Mouse (Mus musculus): ENCODE results near the gene D5Ertd579e. TPM values are rescaled to one million over a fixed set of nuclear protein-coding genes. Genes with fewer than 3 reads are reported as not detected.

Gene D5Ertd579e
- polyA plus RNA-seq, 1 experiment from 2014 or later: 22.6 TPM

DNA sequence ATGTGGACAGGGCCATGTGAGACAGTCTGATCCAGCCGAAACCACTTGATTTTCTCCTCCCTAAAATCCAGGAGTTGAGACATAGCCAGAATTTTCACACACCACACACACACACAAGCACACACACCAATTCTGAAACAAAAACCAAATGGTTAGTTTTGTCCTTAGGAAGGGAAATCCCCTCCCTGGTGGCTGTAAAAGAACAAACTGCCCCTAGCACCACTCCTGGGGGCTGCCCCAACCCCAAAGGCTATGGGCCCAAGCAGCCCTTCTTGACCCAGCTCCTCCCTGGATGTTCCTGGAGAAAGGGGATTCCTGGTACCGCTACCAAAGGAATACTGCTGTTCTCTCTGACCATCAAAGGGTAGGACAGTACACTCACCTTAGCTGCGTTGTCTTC, 119.4 kb downstream of the D5Ertd579e start:
- no peak for ATAC-seq (ENCODE audit: low read depth)
- Histone ChIP-seq H3K4me2 (ENCODE audit: low read depth, low read length) (no peak overlapping the region), H3K4me1 (ENCODE audit: control insufficient read depth, low read depth, low read length) (peaks cover 49% of the 10 kb centered on the region), H3K36me3 (ENCODE audit: control insufficient read depth, insufficient read depth) (peaks cover 3% of the 10 kb centered on the region; the same call in 1 of the 2 replicates), H3K27me3 (ENCODE audit: control insufficient read depth, insufficient read depth, low read depth, low read length) (no peaks in the 10 kb centered on the region), H3K9me3 (replicated peaks; ENCODE audit: control insufficient read depth, low read length) (no peaks in the 10 kb centered on the region), H3K27ac (ENCODE audit: low read length) (no peak overlapping the region), H3K9ac (ENCODE audit: low read depth, low read length) (no peak overlapping the region), H3K4me3 (ENCODE audit: low read depth, low read length) (no peak overlapping the region)
- 88% methylated on average over 3 of the region's 3 CpGs for WGBS (ENCODE audit: insufficient replicate concordance)

DNA sequence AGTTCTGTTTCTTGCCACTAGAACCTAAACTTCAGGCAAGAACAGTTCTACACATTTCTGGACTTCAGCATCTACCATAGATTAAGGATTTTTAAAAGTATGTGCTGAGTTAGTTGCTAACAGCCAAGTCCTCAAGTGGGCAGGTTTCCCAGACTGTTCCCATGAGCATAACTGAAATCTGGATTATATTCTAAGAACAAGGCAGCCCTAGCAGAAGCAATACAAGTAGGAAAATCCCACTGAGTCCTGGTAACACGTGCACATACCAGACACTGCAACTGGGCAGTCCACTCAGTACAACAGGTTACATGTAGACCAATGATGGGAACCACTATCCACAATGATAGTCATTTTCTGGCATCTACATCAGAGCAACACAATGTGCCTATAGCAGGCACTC, 120.1 kb downstream of the D5Ertd579e start:
- H3K4me1 ChIP-seq (ENCODE audit: control insufficient read depth, low read depth, low read length): peaks cover 42% of the 10 kb centered on the region
- no peak for ATAC-seq (ENCODE audit: low read depth)
- WGBS (ENCODE audit: insufficient replicate concordance): 56% methylated on average over 1 of the region's 1 CpGs

DNA sequence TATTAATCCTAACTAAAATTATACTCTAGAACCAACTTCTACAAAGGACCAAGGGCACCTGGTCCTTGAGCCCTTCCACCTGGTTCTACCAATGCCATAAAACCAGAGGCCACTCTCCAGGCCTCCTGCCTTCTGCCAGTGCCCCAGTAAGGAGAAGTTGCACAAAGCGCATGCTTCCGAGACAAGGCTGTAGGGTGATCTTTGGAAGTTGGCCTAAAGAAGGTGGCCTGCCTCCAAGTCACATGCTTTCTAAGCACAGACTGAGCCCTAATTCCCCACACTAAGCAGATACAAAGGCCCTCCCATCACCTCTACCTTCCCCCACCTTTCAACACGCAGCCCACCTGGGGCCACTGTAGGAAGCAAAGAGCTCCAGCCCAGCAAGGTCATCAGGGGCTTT, 120.6 kb downstream of the D5Ertd579e start:
- no peak for ATAC-seq (ENCODE audit: low read depth)
- Histone ChIP-seq H3K27me3 (ENCODE audit: control insufficient read depth, insufficient read depth, low read depth, low read length) (no peaks in the 10 kb centered on the region), H3K9me3 (replicated peaks; ENCODE audit: control insufficient read depth, low read length) (no peaks in the 10 kb centered on the region), H3K4me1 (ENCODE audit: control insufficient read depth, low read depth, low read length) (peaks cover 37% of the 10 kb centered on the region), H3K4me2 (ENCODE audit: low read depth, low read length) (no peak overlapping the region), H3K27ac (ENCODE audit: low read length) (peak overlapping the region; percentile 1; the same call in 1 of the 2 replicates), H3K9ac (ENCODE audit: low read depth, low read length) (no peak overlapping the region), H3K4me3 (ENCODE audit: low read depth, low read length) (no peak overlapping the region), H3K36me3 (ENCODE audit: control insufficient read depth, insufficient read depth) (peaks cover 3% of the 10 kb centered on the region; the same call in 1 of the 2 replicates)
- WGBS (ENCODE audit: insufficient replicate concordance): 80% methylated on average over 3 of the region's 3 CpGs

More for the DNA sequence above, 120.1 kb downstream of the D5Ertd579e start:
- H3K4me3 ChIP-seq (ENCODE audit: low read depth, low read length): no peak overlapping the region
- no peak overlapping the region for H3K27ac ChIP-seq (ENCODE audit: low read length)
- H3K9me3 ChIP-seq (replicated peaks; ENCODE audit: control insufficient read depth, low read length): no peaks in the 10 kb centered on the region
- no peak overlapping the region for H3K9ac ChIP-seq (ENCODE audit: low read depth, low read length)
- peaks cover 3% of the 10 kb centered on the region; the same call in 1 of the 2 replicates for H3K36me3 ChIP-seq (ENCODE audit: control insufficient read depth, insufficient read depth)
- no peaks in the 10 kb centered on the region for H3K27me3 ChIP-seq (ENCODE audit: control insufficient read depth, insufficient read depth, low read depth, low read length)
- no peak overlapping the region for H3K4me2 ChIP-seq (ENCODE audit: low read depth, low read length)

DNA sequence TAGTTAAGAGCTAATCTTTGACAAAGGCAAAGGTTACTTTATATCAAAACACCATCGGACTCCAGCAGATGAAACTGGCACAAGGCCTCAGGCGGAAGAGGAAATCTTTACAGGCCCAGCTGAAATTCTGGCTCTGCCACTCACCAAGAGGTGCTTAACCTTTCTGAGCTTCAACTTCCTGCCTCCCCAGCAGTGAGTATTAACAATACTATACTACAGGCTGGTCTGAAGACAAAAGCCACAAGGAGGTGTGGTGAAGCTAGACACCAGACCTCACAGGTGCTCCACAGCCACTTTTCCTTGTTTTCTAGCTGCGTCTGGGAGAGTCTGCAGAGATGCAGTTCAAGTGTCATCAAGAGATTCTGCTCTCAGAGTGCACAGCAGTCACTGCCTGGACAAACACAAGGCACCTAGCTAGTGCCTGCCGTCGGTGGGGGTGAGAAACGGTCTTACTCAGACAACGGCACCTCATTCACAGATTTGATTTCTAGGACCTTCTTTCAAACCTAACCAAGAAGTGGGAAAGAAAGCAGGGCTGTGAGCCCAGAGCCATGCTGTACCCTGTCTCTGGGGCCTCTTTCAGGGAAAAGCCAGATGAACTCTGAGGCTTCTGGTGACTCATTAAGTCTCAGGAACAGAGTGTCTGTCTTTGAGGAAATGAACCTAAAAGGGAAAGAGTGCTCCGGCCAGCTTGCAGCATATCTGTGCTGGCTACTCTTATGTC, 121.5 kb downstream of the D5Ertd579e start:
- Histone ChIP-seq H3K27me3 (ENCODE audit: control insufficient read depth, insufficient read depth, low read depth, low read length) (no peaks in the 10 kb centered on the region), H3K36me3 (ENCODE audit: control insufficient read depth, insufficient read depth) (peaks cover 3% of the 10 kb centered on the region; the same call in 1 of the 2 replicates), H3K4me1 (ENCODE audit: control insufficient read depth, low read depth, low read length) (peaks cover 32% of the 10 kb centered on the region), H3K4me3 (ENCODE audit: low read depth, low read length) (no peak overlapping the region), H3K4me2 (ENCODE audit: low read depth, low read length) (no peak overlapping the region), H3K9ac (ENCODE audit: low read depth, low read length) (no peak overlapping the region), H3K9me3 (replicated peaks; ENCODE audit: control insufficient read depth, low read length) (no peaks in the 10 kb centered on the region), H3K27ac (ENCODE audit: low read length) (peak overlapping the region; percentile 3; the same call in 1 of the 2 replicates)
- ATAC-seq (ENCODE audit: low read depth): peak; percentile 31; the same call in 1 of the 2 replicates
- WGBS (ENCODE audit: insufficient replicate concordance): 46% methylated on average over 8 of the region's 8 CpGs

DNA sequence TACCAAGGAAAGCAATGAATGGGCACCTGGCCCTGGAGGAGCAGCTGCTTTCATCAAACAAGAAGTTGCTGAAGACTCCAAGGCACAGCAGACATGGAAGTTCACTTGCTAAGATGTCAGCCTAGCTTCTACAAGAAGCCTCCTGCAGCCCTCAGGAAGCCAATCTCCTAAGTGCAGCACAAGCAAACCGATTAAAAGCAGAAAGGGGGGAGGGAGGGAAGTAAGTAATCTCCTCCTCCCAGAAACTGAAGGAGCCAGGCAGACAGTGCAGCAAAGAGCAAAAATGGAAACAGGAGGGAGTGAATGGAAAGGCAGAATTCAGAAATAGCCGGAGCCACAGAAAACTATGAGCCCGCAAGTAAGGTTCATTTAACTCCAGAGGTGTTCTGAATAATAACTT, 122.5 kb downstream of the D5Ertd579e start:
- WGBS (ENCODE audit: insufficient replicate concordance): 26% methylated on average over 3 of the region's 3 CpGs
- Histone ChIP-seq H3K9ac (ENCODE audit: low read depth, low read length) (peak overlapping the region; percentile 26; the same call in 1 of the 2 replicates), H3K36me3 (ENCODE audit: control insufficient read depth, insufficient read depth) (peaks cover 3% of the 10 kb centered on the region; the same call in 1 of the 2 replicates), H3K4me2 (ENCODE audit: low read depth, low read length) (peak overlapping the region; percentile 39; the same call in 1 of the 2 replicates), H3K9me3 (replicated peaks; ENCODE audit: control insufficient read depth, low read length) (no peaks in the 10 kb centered on the region), H3K4me3 (ENCODE audit: low read depth, low read length) (no peak overlapping the region), H3K4me1 (ENCODE audit: control insufficient read depth, low read depth, low read length) (peaks cover 32% of the 10 kb centered on the region), H3K27ac (ENCODE audit: low read length) (peak overlapping the region; percentile 63; the same call in 1 of the 2 replicates), H3K27me3 (ENCODE audit: control insufficient read depth, insufficient read depth, low read depth, low read length) (no peaks in the 10 kb centered on the region)
- peak; percentile 74 for ATAC-seq (ENCODE audit: low read depth)

DNA sequence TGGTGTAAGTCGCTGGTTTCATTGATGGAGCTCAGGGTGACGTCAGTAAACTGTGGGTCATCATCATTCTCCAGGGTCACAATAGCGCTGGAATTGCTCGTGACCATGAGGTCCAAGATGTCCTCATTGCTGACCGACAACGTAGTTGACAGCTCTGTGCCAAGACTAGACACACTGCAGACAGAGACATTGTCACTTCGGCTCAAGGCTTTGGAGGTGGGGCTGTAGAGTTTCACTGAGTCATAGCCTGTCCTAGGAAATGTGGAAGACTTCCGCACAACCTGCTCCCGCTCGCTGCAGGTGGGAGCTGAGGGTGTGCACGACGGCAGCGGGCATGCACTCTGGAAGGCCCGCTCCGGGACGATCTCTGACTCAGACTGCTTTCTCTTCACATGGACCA, 124.5 kb downstream of the D5Ertd579e start:
- no peak overlapping the region for H3K4me2 ChIP-seq (ENCODE audit: low read depth, low read length)
- H3K9me3 ChIP-seq (replicated peaks; ENCODE audit: control insufficient read depth, low read length): no peaks in the 10 kb centered on the region
- H3K9ac ChIP-seq (ENCODE audit: low read depth, low read length): no peak overlapping the region
- no peak overlapping the region for H3K27ac ChIP-seq (ENCODE audit: low read length)
- H3K4me3 ChIP-seq (ENCODE audit: low read depth, low read length): no peak overlapping the region
- H3K27me3 ChIP-seq (ENCODE audit: control insufficient read depth, insufficient read depth, low read depth, low read length): no peaks in the 10 kb centered on the region
- H3K4me1 ChIP-seq (ENCODE audit: control insufficient read depth, low read depth, low read length): peaks cover 39% of the 10 kb centered on the region
- WGBS (ENCODE audit: insufficient replicate concordance): 85% methylated on average over 16 of the region's 16 CpGs
- H3K36me3 ChIP-seq (ENCODE audit: control insufficient read depth, insufficient read depth): peaks cover 3% of the 10 kb centered on the region; the same call in 1 of the 2 replicates
- ATAC-seq (ENCODE audit: low read depth): no peak

DNA sequence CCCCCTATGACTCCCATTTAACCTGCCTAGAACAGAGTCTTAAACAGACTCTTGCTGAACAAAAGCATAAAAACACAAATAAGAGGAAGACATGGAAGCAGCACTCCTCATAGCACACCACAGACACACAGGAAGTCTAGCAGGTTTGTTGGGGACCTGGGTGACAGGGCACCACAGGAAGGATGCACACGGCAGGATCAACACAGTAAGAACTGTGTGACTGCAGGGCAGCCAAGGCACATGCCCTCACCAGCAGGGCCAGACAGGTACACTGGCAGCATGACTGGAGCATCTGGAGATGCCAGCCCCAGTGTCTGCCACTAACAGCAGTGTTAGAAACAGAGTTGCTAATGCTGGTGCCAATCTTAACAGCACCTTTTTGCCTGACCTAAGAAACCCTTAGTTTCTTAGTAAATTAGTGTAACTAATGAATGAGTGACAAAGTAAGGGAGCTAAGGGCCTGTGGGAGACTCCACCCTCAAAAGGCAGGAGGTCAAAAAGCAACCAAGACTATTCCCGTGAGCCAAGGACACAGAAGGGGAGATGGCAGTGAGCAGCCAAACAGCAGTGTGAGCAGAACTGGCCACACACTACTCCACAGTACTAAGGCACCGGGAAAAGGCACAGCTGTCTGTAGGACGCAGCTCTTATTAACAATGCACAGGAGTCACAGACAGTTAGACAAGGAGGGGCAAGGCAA, 125.1 kb downstream of the D5Ertd579e start:
- H3K4me3 ChIP-seq (ENCODE audit: low read depth, low read length): no peak overlapping the region
- no peak overlapping the region for H3K27ac ChIP-seq (ENCODE audit: low read length)
- peaks cover 39% of the 10 kb centered on the region for H3K4me1 ChIP-seq (ENCODE audit: control insufficient read depth, low read depth, low read length)
- H3K4me2 ChIP-seq (ENCODE audit: low read depth, low read length): no peak overlapping the region
- no peaks in the 10 kb centered on the region for H3K27me3 ChIP-seq (ENCODE audit: control insufficient read depth, insufficient read depth, low read depth, low read length)
- no peak for ATAC-seq (ENCODE audit: low read depth)
- H3K36me3 ChIP-seq (ENCODE audit: control insufficient read depth, insufficient read depth): peaks cover 3% of the 10 kb centered on the region; the same call in 1 of the 2 replicates
- WGBS (ENCODE audit: insufficient replicate concordance): 71% methylated on average over 4 of the region's 4 CpGs
- H3K9ac ChIP-seq (ENCODE audit: low read depth, low read length): no peak overlapping the region
- no peaks in the 10 kb centered on the region for H3K9me3 ChIP-seq (replicated peaks; ENCODE audit: control insufficient read depth, low read length)

DNA sequence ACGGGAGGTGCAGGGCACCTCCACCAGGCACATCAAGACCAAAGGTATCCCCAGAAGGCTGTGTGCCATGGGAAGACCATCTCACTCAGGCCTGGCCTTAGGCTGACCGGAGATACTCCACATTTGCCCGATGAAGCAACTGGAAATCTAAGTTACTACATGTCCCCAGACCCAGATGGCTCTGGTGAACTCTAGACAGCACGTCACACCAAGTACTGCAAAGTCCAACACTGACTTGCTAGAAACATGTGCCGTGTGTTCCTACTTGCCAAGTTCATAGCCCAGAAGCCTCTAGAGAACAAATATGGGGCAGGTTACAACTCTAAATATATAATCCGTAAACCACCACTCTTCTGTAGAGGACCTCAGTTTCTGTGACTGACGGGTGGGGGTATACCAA, 125.7 kb downstream of the D5Ertd579e start:
- no peak overlapping the region for H3K4me3 ChIP-seq (ENCODE audit: low read depth, low read length)

DNA sequence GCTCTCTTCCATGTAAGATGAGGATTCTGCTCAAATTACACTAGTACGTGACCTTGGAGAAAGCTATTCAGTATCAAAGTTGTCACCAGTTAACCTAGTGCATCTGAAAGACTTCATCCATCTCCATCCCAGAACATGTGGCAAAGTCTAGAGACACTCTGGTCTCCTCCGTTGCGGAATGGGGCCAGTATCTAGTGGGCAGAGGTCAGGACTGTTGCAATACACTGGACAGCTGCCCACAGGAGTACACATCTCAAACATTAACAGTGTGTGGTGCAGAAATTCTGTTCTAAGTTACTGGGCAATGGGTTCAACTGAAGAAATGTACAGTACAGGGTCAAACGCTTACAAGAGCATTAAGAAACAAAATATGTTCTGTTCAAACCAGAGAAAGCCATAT, 127.7 kb downstream of the D5Ertd579e start:
- ATAC-seq (ENCODE audit: low read depth): peak; percentile 86
- H3K4me2 ChIP-seq (ENCODE audit: low read depth, low read length): peak overlapping the region; percentile 15; the same call in 1 of the 2 replicates

More for the DNA sequence above, 125.7 kb downstream of the D5Ertd579e start:
- H3K36me3 ChIP-seq (ENCODE audit: control insufficient read depth, insufficient read depth): peaks cover 3% of the 10 kb centered on the region; the same call in 1 of the 2 replicates
- no peaks in the 10 kb centered on the region for H3K27me3 ChIP-seq (ENCODE audit: control insufficient read depth, insufficient read depth, low read depth, low read length)
- no peak overlapping the region for H3K9ac ChIP-seq (ENCODE audit: low read depth, low read length)
- 79% methylated on average over 7 of the region's 7 CpGs for WGBS (ENCODE audit: insufficient replicate concordance)
- ATAC-seq (ENCODE audit: low read depth): no peak
- H3K4me1 ChIP-seq (ENCODE audit: control insufficient read depth, low read depth, low read length): peaks cover 36% of the 10 kb centered on the region
- no peak overlapping the region for H3K27ac ChIP-seq (ENCODE audit: low read length)
- no peak overlapping the region for H3K4me2 ChIP-seq (ENCODE audit: low read depth, low read length)
- no peaks in the 10 kb centered on the region for H3K9me3 ChIP-seq (replicated peaks; ENCODE audit: control insufficient read depth, low read length)

More for the DNA sequence above, 127.7 kb downstream of the D5Ertd579e start:
- peaks cover 3% of the 10 kb centered on the region; the same call in 1 of the 2 replicates for H3K36me3 ChIP-seq (ENCODE audit: control insufficient read depth, insufficient read depth)
- no peak overlapping the region for H3K4me3 ChIP-seq (ENCODE audit: low read depth, low read length)
- H3K27ac ChIP-seq (ENCODE audit: low read length): peak overlapping the region; percentile 61
- no peak overlapping the region for H3K9ac ChIP-seq (ENCODE audit: low read depth, low read length)
- 74% methylated on average over 4 of the region's 4 CpGs for WGBS (ENCODE audit: insufficient replicate concordance)
- peaks cover 28% of the 10 kb centered on the region for H3K4me1 ChIP-seq (ENCODE audit: control insufficient read depth, low read depth, low read length)
- no peaks in the 10 kb centered on the region for H3K27me3 ChIP-seq (ENCODE audit: control insufficient read depth, insufficient read depth, low read depth, low read length)
- H3K9me3 ChIP-seq (replicated peaks; ENCODE audit: control insufficient read depth, low read length): no peaks in the 10 kb centered on the region
